Mouse (Mus musculus): ENCODE data around the gene Zc2hc1c.

Gene Zc2hc1c

GRCm38 (mm10) chr12:85288486-85289156, at the start of gene Zc2hc1c:
Zc2hc1c (plus strand) TSS chr12:85288591.
- in situ Hi-C loops (cut with MboI; ENCODE audit: low sequenced_read_pairs): no loop called here

- in situ Hi-C loops (cut with MboI; ENCODE audit: low sequenced_read_pairs): no loop called here
Observed at GRCm38 (mm10) chr12:85252083-85252482, 36.3 kb upstream of the Zc2hc1c start.

- in situ Hi-C loops (cut with MboI; ENCODE audit: low sequenced_read_pairs): no loop called here
Observed at GRCm38 (mm10) chr12:85256074-85256751, 32.2 kb upstream of the Zc2hc1c start.

GRCm38 (mm10) chr12:85257008-85257639, 31.3 kb upstream of the Zc2hc1c start:
- in situ Hi-C loops (cut with MboI; ENCODE audit: low sequenced_read_pairs): no loop called here

GRCm38 (mm10) chr12:85262489-85262888, 25.9 kb upstream of the Zc2hc1c start:
- in situ Hi-C loops (cut with MboI; ENCODE audit: low sequenced_read_pairs): no loop called here

GRCm38 (mm10) chr12:85263190-85263589, 25.2 kb upstream of the Zc2hc1c start:
- in situ Hi-C loops (cut with MboI; ENCODE audit: low sequenced_read_pairs): no loop called here

- in situ Hi-C loops (cut with MboI; ENCODE audit: low sequenced_read_pairs): no loop called here
Observed at GRCm38 (mm10) chr12:85264531-85264930, 23.9 kb upstream of the Zc2hc1c start.

GRCm38 (mm10) chr12:85264940-85265339, 23.5 kb upstream of the Zc2hc1c start:
- in situ Hi-C loops (cut with MboI; ENCODE audit: low sequenced_read_pairs): no loop called here

GRCm38 (mm10) chr12:85266248-85266647, 22.1 kb upstream of the Zc2hc1c start:
- in situ Hi-C loops (cut with MboI; ENCODE audit: low sequenced_read_pairs): no loop called here

- in situ Hi-C loops (cut with MboI; ENCODE audit: low sequenced_read_pairs): no loop called here
Observed at GRCm38 (mm10) chr12:85269821-85270220, 18.6 kb upstream of the Zc2hc1c start.

- in situ Hi-C loops (cut with MboI; ENCODE audit: low sequenced_read_pairs): no loop called here
Observed at GRCm38 (mm10) chr12:85270319-85270718, 18.1 kb upstream of the Zc2hc1c start, which contains the start of gene Mlh3. Mlh3 (minus strand) TSS chr12:85270599.

- in situ Hi-C loops (cut with MboI; ENCODE audit: low sequenced_read_pairs): no loop called here
Observed at GRCm38 (mm10) chr12:85271132-85271842, 17.1 kb upstream of the Zc2hc1c start.

- in situ Hi-C loops (cut with MboI; ENCODE audit: low sequenced_read_pairs): no loop called here
Observed at GRCm38 (mm10) chr12:85271843-85272206, 16.6 kb upstream of the Zc2hc1c start.

GRCm38 (mm10) chr12:85273508-85273907, 14.9 kb upstream of the Zc2hc1c start:
- in situ Hi-C loops (cut with MboI; ENCODE audit: low sequenced_read_pairs): no loop called here

GRCm38 (mm10) chr12:85276273-85276672, 12.1 kb upstream of the Zc2hc1c start:
- in situ Hi-C loops (cut with MboI; ENCODE audit: low sequenced_read_pairs): no loop called here

GRCm38 (mm10) chr12:85278919-85279318, 9.5 kb upstream of the Zc2hc1c start:
- in situ Hi-C loops (cut with MboI; ENCODE audit: low sequenced_read_pairs): no loop called here

- in situ Hi-C loops (cut with MboI; ENCODE audit: low sequenced_read_pairs): no loop called here
Observed at GRCm38 (mm10) chr12:85279396-85280080, 8.9 kb upstream of the Zc2hc1c start.

GRCm38 (mm10) chr12:85280105-85280844, 8.1 kb upstream of the Zc2hc1c start:
- in situ Hi-C loops (cut with MboI; ENCODE audit: low sequenced_read_pairs): no loop called here

- in situ Hi-C loops (cut with MboI; ENCODE audit: low sequenced_read_pairs): no loop called here
Observed at GRCm38 (mm10) chr12:85280845-85281651, 7.3 kb upstream of the Zc2hc1c start.
